Mouse (Mus musculus) cerebellum, postnatal 14 days (tissue): ENCODE results near the gene Ube2n.

Source experiments
- DNase-seq, 2 experiments: peaks; one replicate each; pipeline ENCODE4 v3.0.0; 2021; ENCODE audit warnings: mixed read lengths in 2 of 2

The Ube2n gene

GRCm38 (mm10) chr10:95560394-95560983, 45.5 kb downstream of the Ube2n start:
- no peak for DNase-seq

GRCm38 (mm10) chr10:95561616-95562015, 46.7 kb downstream of the Ube2n start:
- DNase-seq = no peak

- no peak for DNase-seq
Measured at GRCm38 (mm10) chr10:95562395-95562794, 47.5 kb downstream of the Ube2n start.

GRCm38 (mm10) chr10:95562859-95563841, 48.2 kb downstream of the Ube2n start:
- DNase-seq = peak; percentile 66 to 68

- DNase-seq = peak; percentile 93 to 95
Measured at GRCm38 (mm10) chr10:95563851-95564845, 49.2 kb downstream of the Ube2n start, which contains the start of gene Nudt4. Gene Nudt4, minus strand, starts transcription at chr10:95564146.

- no peak for DNase-seq
Measured at GRCm38 (mm10) chr10:95565156-95565854, 50.4 kb downstream of the Ube2n start.

- no peak for DNase-seq
Measured at GRCm38 (mm10) chr10:95566786-95567185, 51.8 kb downstream of the Ube2n start.

GRCm38 (mm10) chr10:95567550-95567949, 52.6 kb downstream of the Ube2n start:
- DNase-seq = no peak

- no peak for DNase-seq
Measured at GRCm38 (mm10) chr10:95568016-95568415, 53.1 kb downstream of the Ube2n start.

GRCm38 (mm10) chr10:95569441-95569840, 54.5 kb downstream of the Ube2n start:
- DNase-seq = no peak

GRCm38 (mm10) chr10:95574994-95575393, 60.0 kb downstream of the Ube2n start:
- no peak for DNase-seq

GRCm38 (mm10) chr10:95575839-95576380, 61.0 kb downstream of the Ube2n start:
- no peak for DNase-seq

- DNase-seq = peak; percentile 40 to 43
Measured at GRCm38 (mm10) chr10:95576876-95577566, 62.1 kb downstream of the Ube2n start.

GRCm38 (mm10) chr10:95577567-95577950, 62.6 kb downstream of the Ube2n start:
- no peak for DNase-seq

- no peak for DNase-seq
Measured at GRCm38 (mm10) chr10:95585554-95585953, 70.6 kb downstream of the Ube2n start.

- no peak for DNase-seq
Measured at GRCm38 (mm10) chr10:95587509-95588220, 72.7 kb downstream of the Ube2n start.

- no peak for DNase-seq
Measured at GRCm38 (mm10) chr10:95589196-95589595, 74.3 kb downstream of the Ube2n start.

GRCm38 (mm10) chr10:95590196-95590595, 75.3 kb downstream of the Ube2n start:
- no peak for DNase-seq

- DNase-seq = no peak
Measured at GRCm38 (mm10) chr10:95591257-95591656, 76.3 kb downstream of the Ube2n start.

- DNase-seq = no peak
Measured at GRCm38 (mm10) chr10:95594414-95594813, 79.5 kb downstream of the Ube2n start.
